Mouse (Mus musculus) heart, embryonic 12.5 days (tissue): Measurements from ENCODE around the gene Irf6. TPM values are rescaled to one million over a fixed set of nuclear protein-coding genes. Genes with fewer than 3 reads are reported as not detected.

ENCODE experiments used
- ATAC-seq: fragments of 200-750 bp; cut with Nextera tagmentation; 2 replicates; pipeline ENCODE4 v1.8.0; 2017; ENCODE audit warnings: moderate TSS enrichment, moderate library complexity; ENCODE audit not compliant: insufficient number of reproducible peaks, low FRiP score
- H3K27ac ChIP-seq: fragments of 300-500 bp; sonication (generic); 2 replicates; pipeline ENCODE4 v1.5.1; 2016; ENCODE audit warnings: mild to moderate bottlenecking, moderate library complexity; ENCODE audit not compliant: poor library complexity, severe bottlenecking
- H3K27me3 ChIP-seq: fragments of 300-500 bp; sonication (generic); replicated peaks from 2 replicates; pipeline ENCODE4 v1.6.1; 2016; ENCODE audit warnings: mild to moderate bottlenecking, moderate library complexity
- H3K36me3 ChIP-seq: fragments of 300-500 bp; sonication (generic); 2 replicates; pipeline ENCODE4 v1.6.1; 2016; ENCODE audit warnings: mild to moderate bottlenecking, moderate library complexity
- H3K4me1 ChIP-seq: fragments of 300-500 bp; sonication (generic); replicated peaks from 2 replicates; pipeline ENCODE4 v1.6.1; 2016; ENCODE audit warnings: mild to moderate bottlenecking
- H3K4me2 ChIP-seq: fragments of 300-500 bp; sonication (generic); 2 replicates; pipeline ENCODE4 v1.6.1; 2016; ENCODE audit warnings: mild to moderate bottlenecking, moderate library complexity
- H3K4me3 ChIP-seq: fragments of 300-500 bp; sonication (generic); 2 replicates; pipeline ENCODE4 v1.5.1; 2016; ENCODE audit warnings: mild to moderate bottlenecking
- H3K9ac ChIP-seq: fragments of 300-500 bp; sonication (generic); 2 replicates; pipeline ENCODE4 v1.6.1; 2016; ENCODE audit warnings: mild to moderate bottlenecking, moderate library complexity
- H3K9me3 ChIP-seq: fragments of 300-500 bp; sonication (generic); replicated peaks from 2 replicates; pipeline ENCODE4 v1.6.1; 2016; ENCODE audit warnings: mild to moderate bottlenecking, moderate library complexity
- WGBS: fragments of 180-500 bp; shearing (Covaris S2); methylation state at CpG from one replicate; pipeline ENCODE4 v1.1.7; 2016; 5-methylcytosine and 5-hydroxymethylcytosine counted together
- polyA plus RNA-seq: library from polyadenylated mRNA; unstranded; fragments of >200 nt; fragmentation: Nextera tagmentation; extraction: Ambion mirVana; gene quantifications from 2 replicates; pipeline ENCODE4 v1.2.1, GENCODE M21; 2016

Gene Irf6
- polyA plus RNA-seq, 1 experiment from 2014 or later = 6.6 TPM

- H3K36me3 ChIP-seq = peaks cover 9% of the 10 kb centered on the region
- no peak overlapping the region for H3K9ac ChIP-seq
- no peak overlapping the region for H3K4me3 ChIP-seq
- H3K27me3 ChIP-seq = no peaks in the 10 kb centered on the region
- no peak for ATAC-seq
- no peak overlapping the region for H3K4me2 ChIP-seq
- H3K9me3 ChIP-seq = no peaks in the 10 kb centered on the region
- no peak overlapping the region for H3K27ac ChIP-seq
- H3K4me1 ChIP-seq = peaks cover 7% of the 10 kb centered on the region
These were observed 20.5 kb upstream of the Irf6 start for GRCm38 (mm10) chr1:193132385-193132784.

- Histone ChIP-seq H3K4me3 (no peak overlapping the region), H3K4me2 (no peak overlapping the region), H3K9ac (no peak overlapping the region), H3K9me3 (no peaks in the 10 kb centered on the region), H3K27me3 (no peaks in the 10 kb centered on the region), H3K4me1 (peaks cover 10% of the 10 kb centered on the region), H3K27ac (no peak overlapping the region), H3K36me3 (no peaks in the 10 kb centered on the region)
- ATAC-seq = no peak
- WGBS = 77% methylated on average over 1 of the region's 1 CpGs
These were observed 19.2 kb upstream of the Irf6 start for GRCm38 (mm10) chr1:193133726-193134125.

- H3K36me3 ChIP-seq = no peaks in the 10 kb centered on the region
- H3K4me1 ChIP-seq = peaks cover 10% of the 10 kb centered on the region; the same call in 1 of the 2 replicates
- H3K9me3 ChIP-seq = no peaks in the 10 kb centered on the region
- H3K27me3 ChIP-seq = no peaks in the 10 kb centered on the region
- 37% methylated on average over 7 of the region's 7 CpGs for WGBS
- H3K9ac ChIP-seq = no peak overlapping the region
- H3K4me3 ChIP-seq = no peak overlapping the region
- no peak overlapping the region for H3K4me2 ChIP-seq
- peak; percentile 41 for ATAC-seq
- H3K27ac ChIP-seq = peak overlapping the region; percentile 49
These were observed 14.8 kb upstream of the Irf6 start for GRCm38 (mm10) chr1:193138087-193138486.

GRCm38 (mm10) chr1:193138669-193139068 lies 14.2 kb upstream of the Irf6 start:
- Histone ChIP-seq H3K36me3 (no peaks in the 10 kb centered on the region), H3K4me1 (peaks cover 10% of the 10 kb centered on the region; the same call in 1 of the 2 replicates), H3K9me3 (no peaks in the 10 kb centered on the region), H3K4me3 (no peak overlapping the region), H3K4me2 (no peak overlapping the region), H3K9ac (no peak overlapping the region), H3K27me3 (no peaks in the 10 kb centered on the region), H3K27ac (0 out of 2 replicates have a peak overlapping the region, but pooled peaks have one; percentile 49)
- WGBS = 38% methylated on average over 3 of the region's 3 CpGs
- 0 out of 2 replicates have a peak, but pooled peaks have one; percentile 31 for ATAC-seq

- no peak for ATAC-seq
- Histone ChIP-seq H3K36me3 (no peaks in the 10 kb centered on the region), H3K9ac (no peak overlapping the region), H3K4me3 (no peak overlapping the region), H3K9me3 (no peaks in the 10 kb centered on the region), H3K27ac (no peak overlapping the region), H3K4me1 (peaks cover 10% of the 10 kb centered on the region; the same call in 1 of the 2 replicates), H3K4me2 (no peak overlapping the region), H3K27me3 (0 out of 2 replicates have a peak, but pooled peaks cover 3% of the 10 kb centered on the region)
- WGBS = 67% methylated on average over 7 of the region's 7 CpGs
These were observed 11.8 kb upstream of the Irf6 start for GRCm38 (mm10) chr1:193141118-193141517.

- no peak for ATAC-seq
- Histone ChIP-seq H3K9me3 (no peaks in the 10 kb centered on the region), H3K36me3 (no peaks in the 10 kb centered on the region), H3K27me3 (0 out of 2 replicates have a peak, but pooled peaks cover 3% of the 10 kb centered on the region), H3K4me2 (no peak overlapping the region), H3K9ac (no peak overlapping the region), H3K4me1 (peaks cover 10% of the 10 kb centered on the region; the same call in 1 of the 2 replicates), H3K4me3 (no peak overlapping the region), H3K27ac (no peak overlapping the region)
- 74% methylated on average over 8 of the region's 8 CpGs for WGBS
These were observed 10.3 kb upstream of the Irf6 start for GRCm38 (mm10) chr1:193142517-193143062.

GRCm38 (mm10) chr1:193144516-193144915 lies 8.4 kb upstream of the Irf6 start:
- 0 out of 2 replicates have a peak, but pooled peaks cover 3% of the 10 kb centered on the region for H3K27me3 ChIP-seq
- H3K4me3 ChIP-seq = no peak overlapping the region
- H3K9me3 ChIP-seq = no peaks in the 10 kb centered on the region
- H3K4me2 ChIP-seq = no peak overlapping the region
- H3K4me1 ChIP-seq = peaks cover 8% of the 10 kb centered on the region
- no peak overlapping the region for H3K9ac ChIP-seq
- WGBS = 82% methylated on average over 6 of the region's 6 CpGs
- no peak overlapping the region for H3K27ac ChIP-seq
- ATAC-seq = no peak
- no peaks in the 10 kb centered on the region for H3K36me3 ChIP-seq

- no peak overlapping the region for H3K9ac ChIP-seq
- H3K27me3 ChIP-seq = 0 out of 2 replicates have a peak, but pooled peaks cover 3% of the 10 kb centered on the region
- no peak overlapping the region for H3K27ac ChIP-seq
- H3K4me2 ChIP-seq = no peak overlapping the region
- whole genome bisulfite sequencing = 72% methylated on average over 4 of the region's 4 CpGs
- no peak overlapping the region for H3K4me3 ChIP-seq
- H3K4me1 ChIP-seq = peaks cover 10% of the 10 kb centered on the region
- H3K36me3 ChIP-seq = no peaks in the 10 kb centered on the region
- no peak for ATAC-seq
- no peaks in the 10 kb centered on the region for H3K9me3 ChIP-seq
These were observed 7.8 kb upstream of the Irf6 start for GRCm38 (mm10) chr1:193145101-193145500.

- no peaks in the 10 kb centered on the region for H3K36me3 ChIP-seq
- no peak for ATAC-seq
- no peak overlapping the region for H3K4me2 ChIP-seq
These were observed 6.5 kb upstream of the Irf6 start for GRCm38 (mm10) chr1:193146416-193146815.

GRCm38 (mm10) chr1:193149231-193149630 lies 3.7 kb upstream of the Irf6 start:
- Histone ChIP-seq H3K4me1 (peaks cover 38% of the 10 kb centered on the region), H3K4me3 (no peak overlapping the region), H3K27ac (no peak overlapping the region), H3K27me3 (peaks cover 17% of the 10 kb centered on the region), H3K4me2 (no peak overlapping the region), H3K9me3 (no peaks in the 10 kb centered on the region), H3K9ac (no peak overlapping the region), H3K36me3 (no peaks in the 10 kb centered on the region)
- WGBS = 48% methylated on average over 3 of the region's 3 CpGs
- ATAC-seq = no peak

More at GRCm38 (mm10) chr1:193146416-193146815, 6.5 kb upstream of the Irf6 start:
- H3K4me3 ChIP-seq = no peak overlapping the region
- H3K27me3 ChIP-seq = 0 out of 2 replicates have a peak, but pooled peaks cover 3% of the 10 kb centered on the region
- WGBS = 72% methylated on average over 1 of the region's 1 CpGs
- no peaks in the 10 kb centered on the region for H3K9me3 ChIP-seq
- no peak overlapping the region for H3K27ac ChIP-seq
- peaks cover 15% of the 10 kb centered on the region for H3K4me1 ChIP-seq
- H3K9ac ChIP-seq = no peak overlapping the region

GRCm38 (mm10) chr1:193151134-193151533 lies 1.8 kb upstream of the Irf6 start:
- no peaks in the 10 kb centered on the region for H3K36me3 ChIP-seq
- peaks cover 26% of the 10 kb centered on the region for H3K27me3 ChIP-seq
- H3K4me2 ChIP-seq = no peak overlapping the region; the same call in 1 of the 2 replicates
- no peaks in the 10 kb centered on the region for H3K9me3 ChIP-seq
- 0 out of 2 replicates have a peak overlapping the region, but pooled peaks have one; percentile 4 for H3K27ac ChIP-seq
- H3K9ac ChIP-seq = no peak overlapping the region
- H3K4me3 ChIP-seq = no peak overlapping the region
- 21% methylated on average over 7 of the region's 7 CpGs for WGBS
- ATAC-seq = no peak
- peaks cover 39% of the 10 kb centered on the region for H3K4me1 ChIP-seq

- peaks cover 49% of the 10 kb centered on the region for H3K4me1 ChIP-seq
- WGBS = 29% methylated on average over 16 of the region's 16 CpGs
- no peaks in the 10 kb centered on the region for H3K9me3 ChIP-seq
- H3K4me3 ChIP-seq = peak overlapping the region; percentile 49
- H3K27ac ChIP-seq = no peak overlapping the region
- no peak for ATAC-seq
- H3K4me2 ChIP-seq = peak overlapping the region; percentile 79
- peaks cover 26% of the 10 kb centered on the region for H3K27me3 ChIP-seq
- peak overlapping the region; percentile 55 for H3K9ac ChIP-seq
- H3K36me3 ChIP-seq = no peaks in the 10 kb centered on the region
These were observed 650 bp downstream of the Irf6 start for GRCm38 (mm10) chr1:193153561-193153960.
